Comparison of ENCODE assay signal across 21 mouse cellular contexts in the genomic region with DNA sequence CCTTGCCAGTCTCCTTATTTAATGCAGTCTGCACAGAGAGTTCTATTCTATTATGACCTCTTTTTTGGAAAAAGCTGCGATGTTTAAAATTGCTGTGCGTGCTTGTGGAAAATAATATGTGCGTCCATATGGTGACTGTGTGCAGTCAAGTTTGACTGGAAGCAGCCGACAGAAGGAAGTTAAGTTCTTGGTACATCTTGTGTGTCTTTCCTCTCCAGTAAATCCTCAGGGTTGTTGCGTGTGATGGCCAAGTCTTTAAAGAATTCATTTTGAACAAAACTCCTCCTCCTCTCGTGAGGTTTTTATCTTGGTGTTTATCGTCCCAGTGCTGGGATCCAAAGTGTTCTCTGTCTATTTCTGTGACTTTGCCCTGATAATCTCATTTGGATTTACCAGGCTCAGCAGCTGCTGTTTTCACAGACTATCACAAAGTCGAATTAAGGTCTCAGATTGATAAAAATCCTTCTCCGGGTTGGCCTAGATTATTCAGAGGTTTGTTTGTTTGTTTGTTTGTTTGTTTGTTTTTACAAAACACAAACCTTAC.
A peak's percentile ranks its signal among the peaks of the same experiment; 100 is the strongest.
DNase-seq lines count a peak whose midpoint lies in the region; ATAC-seq lines count a peak whose summit lies in the region.
"Had no signal": no experiment of that assay in that cellular context is flagged by ENCODE, and none has a peak within 500 bp of the region (broad histone marks: within the 10 kb centered on the region; RNA-seq: fewer than 3 reads in every experiment).

No protein-coding gene starts in this region.

- no peak for DNase-seq in frontal cortex, postnatal 10 days (ENCODE audit: low spot score in 2 of 2)
- DNase-seq in layer of hippocampus, adult 9-11 months: peak; percentile 44
- no peak for DNase-seq in layer of hippocampus, adult 11-12 months (ENCODE audit: low spot score)
- peak; percentile 20 for DNase-seq in MN1 (ENCODE audit: low spot score)
- peak; percentile 11 for DNase-seq in splenic B cell, adult 2 months (ENCODE audit: low read depth, low spot score)
- no peak for DNase-seq in kidney, adult 9 months
- no peak for DNase-seq in kidney, postnatal 25 days
- DNase-seq: adrenal gland, adult 2 months; adrenal gland, postnatal 25 days; cerebellum, adult 11 months; cerebellum, adult 8-10 months; cerebellum, postnatal 14 days; embryo, embryonic 11 days; gastrocnemius, adult 2 months; gastrocnemius, postnatal 25 days; heart, postnatal 10 days; heart, postnatal 4 days had no signal

- no peaks in the 10 kb centered on the region for H3K27me3 ChIP-seq in splenic B cell, adult 2 months (ENCODE audit: control insufficient read depth, insufficient read depth, low read length, poor library complexity, severe bottlenecking)
- H3K27me3 ChIP-seq: embryonic facial prominence, embryonic 15.5 days; forebrain, embryonic 15.5 days; hindbrain, embryonic 12.5 days had no signal

- no peaks in the 10 kb centered on the region for H3K36me3 ChIP-seq in splenic B cell, adult 2 months (ENCODE audit: control insufficient read depth, insufficient read depth, low read length, poor library complexity, severe bottlenecking)
- H3K36me3 ChIP-seq: embryonic facial prominence, embryonic 15.5 days; forebrain, embryonic 15.5 days; hindbrain, embryonic 12.5 days had no signal

- peak; percentile 46 for ATAC-seq in frontal cortex, adult (ENCODE audit: low TSS enrichment)
- ATAC-seq: forebrain, embryonic 15.5 days had no signal

Comparison
In these comparisons a context has a peak if more than half of its experiments do, and no peak if none do; other contexts are left out.
1. DNase-seq: peak in layer of hippocampus, adult 9-11 months (single experiment), MN1 (single experiment) and splenic B cell, adult 2 months (single experiment); none in frontal cortex, postnatal 10 days (0 of 2), layer of hippocampus, adult 11-12 months (single experiment), kidney, adult 9 months (single experiment) and kidney, postnatal 25 days (0 of 2).